Mouse (Mus musculus) frontal cortex, postnatal 10 days (tissue): Measurements from ENCODE around the gene Nfyb.
A peak's percentile ranks its signal among the peaks of the same experiment; 100 is the strongest.

Experiments
- DNase-seq, 2 experiments: peaks; one replicate each; pipeline ENCODE4 v3.0.0; 2022; ENCODE audit warnings: low spot score in 2 of 2, mixed read lengths in 1 of 2

The Nfyb gene

DNA sequence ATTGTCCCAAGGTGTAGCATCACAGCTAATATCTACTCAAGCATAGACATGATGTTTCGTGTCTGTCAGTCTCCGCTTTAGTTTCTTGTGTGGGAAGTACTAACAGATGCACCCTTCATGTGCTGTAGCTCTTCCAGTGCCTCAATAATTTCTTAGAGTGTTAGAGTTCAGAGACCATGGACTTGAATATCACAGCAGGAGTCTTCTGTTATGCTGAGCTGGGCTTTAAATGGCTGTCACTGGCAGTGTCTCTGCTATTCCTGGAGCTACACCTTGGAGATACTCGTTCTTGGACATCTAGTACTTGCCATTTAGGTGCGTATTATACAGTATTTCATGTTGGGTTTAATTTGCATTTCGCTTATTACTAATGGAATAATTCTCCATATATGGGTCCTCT lies 18.6 kb downstream of the Nfyb start:
- no peak for DNase-seq

DNA sequence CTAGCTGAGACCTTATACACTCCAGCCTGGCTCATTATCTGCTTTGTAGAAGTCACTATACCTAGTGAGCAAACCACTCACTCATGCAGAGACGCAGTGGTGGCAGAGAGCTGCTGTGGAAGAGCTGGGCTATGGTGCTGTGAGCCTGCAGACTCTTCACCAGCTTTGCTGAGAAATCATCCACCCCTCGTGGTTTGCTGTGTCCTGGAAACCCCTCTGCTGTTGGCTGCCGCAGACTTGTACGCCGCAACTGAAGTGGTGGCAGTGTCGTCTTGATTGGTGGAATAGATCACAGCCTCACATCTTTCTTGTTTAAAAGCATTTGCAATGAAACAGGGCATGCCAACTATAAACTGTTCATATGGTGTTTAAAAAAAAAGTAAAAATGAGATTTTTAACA lies 19.6 kb downstream of the Nfyb start:
- no peak for DNase-seq

DNA sequence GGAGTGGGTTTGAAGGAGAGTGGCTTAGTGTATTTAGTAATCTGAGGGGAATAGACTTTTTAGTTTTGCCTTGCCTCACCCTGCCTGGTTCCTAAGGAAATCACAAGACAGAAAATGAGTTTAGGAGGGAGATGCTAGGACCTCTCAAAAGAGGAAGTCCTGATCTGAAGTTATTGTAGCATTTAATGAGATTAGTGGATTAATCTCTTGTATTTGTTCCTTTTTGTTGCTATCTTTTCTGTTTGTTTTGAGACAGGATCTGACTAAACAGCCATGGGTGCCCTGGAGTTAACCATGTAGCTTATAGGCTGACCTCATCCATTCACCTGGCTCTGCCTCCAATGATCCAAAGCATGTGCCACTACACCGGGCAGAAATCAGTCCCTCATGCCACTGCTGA lies 21.4 kb downstream of the Nfyb start:
- no peak for DNase-seq

DNA sequence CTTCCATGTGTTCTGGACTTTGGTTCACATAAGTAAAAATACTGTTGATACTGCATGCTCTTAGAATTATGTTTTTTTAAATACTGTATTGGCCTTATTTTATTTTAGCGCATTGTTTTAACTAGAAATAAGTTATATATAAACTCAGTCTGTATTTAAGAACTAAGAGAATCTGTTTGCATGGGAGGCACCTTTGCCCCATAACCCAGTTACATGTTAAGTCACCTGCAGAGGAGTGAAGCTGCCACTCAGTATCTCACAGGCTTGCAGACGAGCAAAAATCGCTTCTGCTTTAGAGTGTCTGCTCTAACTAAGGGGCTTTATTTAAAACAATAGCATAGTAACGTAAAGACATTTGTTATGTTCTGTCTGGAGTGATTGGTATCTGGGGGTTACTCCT lies 22.1 kb downstream of the Nfyb start:
- no peak for DNase-seq

DNA sequence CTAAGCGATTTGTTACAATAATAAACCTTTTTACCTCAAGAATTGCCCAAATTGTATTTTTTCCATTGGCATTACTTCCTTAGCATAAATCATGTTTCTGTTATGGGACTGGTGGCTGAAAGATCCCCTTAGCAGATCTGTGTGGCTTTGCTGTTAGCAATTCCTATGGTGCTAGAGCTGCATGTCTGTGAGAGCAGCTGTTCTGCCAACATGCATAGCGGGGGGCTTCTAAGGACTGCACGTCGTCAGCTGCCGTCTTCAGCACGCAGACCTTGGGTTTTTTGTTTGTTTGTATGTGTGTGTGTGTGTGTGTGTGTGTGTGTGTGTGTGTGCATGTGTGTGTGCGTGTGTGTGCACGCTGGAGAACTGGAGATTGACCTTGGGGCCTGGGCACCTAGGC lies 22.6 kb downstream of the Nfyb start:
- no peak for DNase-seq

DNA sequence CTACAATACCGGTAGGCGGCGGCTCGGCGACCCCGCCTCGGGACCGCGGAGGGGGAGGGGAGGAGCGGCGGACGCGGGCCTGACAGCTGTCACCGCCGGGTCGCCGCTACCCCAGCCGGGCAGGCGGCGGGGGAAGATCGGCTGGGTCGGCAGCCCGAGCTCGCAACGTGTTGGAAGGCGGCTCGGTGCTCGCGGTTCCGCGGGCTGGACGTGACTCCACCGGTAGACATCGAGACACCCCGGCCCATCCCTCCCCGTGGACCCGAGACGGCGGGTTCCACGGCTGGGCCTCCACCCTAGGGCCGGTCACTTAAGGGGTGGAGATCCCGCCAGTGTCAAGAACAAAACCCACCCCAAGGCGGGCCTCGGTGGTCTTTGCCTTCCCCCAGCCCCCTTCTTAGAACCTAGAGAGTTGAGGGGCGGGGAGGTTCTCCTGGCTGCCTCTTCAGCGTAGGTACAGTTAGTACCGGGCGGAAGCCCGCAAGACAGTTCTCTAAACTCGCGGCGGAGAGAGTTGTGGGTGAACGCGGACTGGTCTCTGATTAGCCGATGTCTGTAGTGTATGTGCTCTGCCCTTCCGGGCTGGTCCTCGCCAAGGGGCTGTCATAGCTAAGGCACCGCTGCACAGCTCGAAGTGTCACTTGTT lies 64.5 kb downstream of the Nfyb start:
- peak in 1 of 2 experiments; percentile 20 for DNase-seq

DNA sequence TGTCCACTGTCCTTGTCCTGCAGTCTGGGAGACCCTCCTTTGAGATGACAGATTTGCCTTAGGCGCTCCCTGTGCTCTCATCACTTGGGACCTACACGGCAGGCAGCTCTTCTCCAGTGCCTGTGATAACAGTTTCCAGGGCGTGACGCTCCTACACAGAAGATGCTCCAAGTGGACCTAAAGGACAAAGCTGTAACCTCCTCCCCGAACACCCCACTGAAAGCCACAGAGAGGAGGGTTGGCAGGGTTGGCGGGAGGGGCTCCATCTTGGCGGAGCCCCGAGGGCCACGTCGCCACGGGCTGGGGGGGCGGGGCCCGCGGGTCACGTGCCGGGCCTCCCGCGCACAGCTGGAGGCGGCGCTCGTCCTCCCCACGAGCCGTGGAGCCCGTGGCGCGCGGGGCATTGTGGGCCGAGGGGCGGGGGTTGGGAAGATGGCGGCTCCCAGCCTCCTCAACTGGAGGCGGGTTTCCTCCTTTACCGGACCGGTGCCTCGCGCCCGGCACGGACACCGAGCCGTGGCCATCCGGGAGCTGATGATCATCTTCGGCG lies 65.2 kb downstream of the Nfyb start:
- peak; percentile 76 to 87 for DNase-seq
